Mouse (Mus musculus) MEL (cell line): Measurements from ENCODE around the gene Polr3h. TPM values are rescaled to one million over a fixed set of nuclear protein-coding genes. Genes with fewer than 3 reads are reported as not detected.
A peak's percentile ranks its signal among the peaks of the same experiment; 100 is the strongest.

ENCODE experiments used
- DNase-seq: peaks from one replicate; pipeline ENCODE4 v3.0.0; 2011; ENCODE audit warnings: low read depth, low spot score
- H3K27ac ChIP-seq: 2 replicates; pipeline ENCODE4 v1.5.1; 2012; ENCODE audit warnings: low read depth, mild to moderate bottlenecking, control low read depth, low read length, moderate library complexity; ENCODE audit not compliant: control insufficient read depth
- H3K27me3 ChIP-seq, 2 experiments: fragments of 150-350 bp in 1 of 2; sonication (generic) in 1 of 2; 2 replicates each; pipeline ENCODE4 v1.6.1; 2012; ENCODE audit warnings: low read length in 2 of 2, mild to moderate bottlenecking in 2 of 2, improper control_type of control experiment in 1 of 2, moderate library complexity in 1 of 2; ENCODE audit not compliant: insufficient read depth in 2 of 2, control insufficient read depth in 1 of 2
- H3K36me3 ChIP-seq, 2 experiments: 2 replicates each; pipeline ENCODE4 v1.6.1; 2012 to 2014; ENCODE audit warnings: low read length in 2 of 2, improper control_type of control experiment in 1 of 2, inconsistent platforms in 1 of 2, mild to moderate bottlenecking in 1 of 2; ENCODE audit not compliant: insufficient read depth in 2 of 2, control insufficient read depth in 1 of 2
- H3K4me1 ChIP-seq, 2 experiments: fragments of 150-350 bp in 1 of 2; sonication (generic) in 1 of 2; 2 replicates each; pipeline ENCODE4 v1.6.1; 2012; ENCODE audit warnings: low read length in 2 of 2, improper control_type of control experiment in 1 of 2, mild to moderate bottlenecking in 1 of 2; ENCODE audit not compliant: insufficient read depth in 2 of 2, control insufficient read depth in 1 of 2
- H3K4me3 ChIP-seq, 2 experiments: fragments of 150-350 bp in 1 of 2; sonication (generic) in 1 of 2; 2 replicates each; pipeline ENCODE4 v1.5.1; 2012; ENCODE audit warnings: low read depth in 2 of 2, low read length in 2 of 2, mild to moderate bottlenecking in 2 of 2, moderate library complexity in 2 of 2, control low read depth in 1 of 2, improper control_type of control experiment in 1 of 2; ENCODE audit not compliant: control insufficient read depth in 1 of 2, insufficient read depth in 1 of 2
- H3K79me2 ChIP-seq: 2 replicates; pipeline ENCODE4 v1.6.1; 2012; ENCODE audit warnings: mild to moderate bottlenecking, low read length, moderate library complexity; ENCODE audit not compliant: control insufficient read depth, poor library complexity, insufficient read depth
- H3K9ac ChIP-seq: 2 replicates; pipeline ENCODE4 v1.6.1; 2012; ENCODE audit warnings: low read depth, mild to moderate bottlenecking, control low read depth, low read length, moderate library complexity; ENCODE audit not compliant: control insufficient read depth, poor library complexity, severe bottlenecking
- H3K9me3 ChIP-seq: fragments of 150-350 bp; sonication (generic); replicated peaks from 2 replicates; pipeline ENCODE4 v1.6.1; 2012; ENCODE audit warnings: mild to moderate bottlenecking, low read length, improper control_type of control experiment, moderate library complexity; ENCODE audit not compliant: insufficient read depth
- BHLHE40 ChIP-seq: IDR thresholded peaks from 2 replicates; pipeline ENCODE4 v1.6.1; 2012; ENCODE audit warnings: low read depth, mild to moderate bottlenecking, inconsistent platforms, low read length, improper control_type of control experiment, borderline replicate concordance
- CHD1 ChIP-seq: IDR thresholded peaks from 2 replicates; pipeline ENCODE4 v1.6.1; 2012; ENCODE audit warnings: low read depth, mild to moderate bottlenecking, inconsistent platforms, low read length, improper control_type of control experiment
- CHD2 ChIP-seq: IDR thresholded peaks from 2 replicates; pipeline ENCODE4 v1.6.1; 2011; ENCODE audit warnings: low read length, improper control_type of control experiment
- CTCF ChIP-seq, 3 experiments: IDR thresholded peaks in 2 of 3; conservative IDR thresholded peaks in 1 of 3; 2 replicates each; pipeline ENCODE4 v1.5.1; 2011 to 2012; ENCODE audit warnings: low read length in 3 of 3, low read depth in 2 of 3, mild to moderate bottlenecking in 2 of 3, improper control_type of control experiment in 1 of 3, inconsistent platforms in 1 of 3, mixed read lengths in 1 of 3, moderate library complexity in 1 of 3; ENCODE audit not compliant: control insufficient read depth in 1 of 3, insufficient read depth in 1 of 3, poor library complexity in 1 of 3, severe bottlenecking in 1 of 3
- E2F4 ChIP-seq: IDR thresholded peaks from 2 replicates; pipeline ENCODE4 v1.6.1; 2011; ENCODE audit warnings: low read depth, low read length, improper control_type of control experiment, borderline replicate concordance
- ELF1 ChIP-seq: IDR thresholded peaks from 2 replicates; pipeline ENCODE4 v1.6.1; 2014; ENCODE audit warnings: low read depth, mild to moderate bottlenecking, inconsistent platforms, low read length, improper control_type of control experiment, moderate library complexity
- EP300 ChIP-seq, 2 experiments: IDR thresholded peaks; 2 replicates each; pipeline ENCODE4 v1.6.1; 2011; ENCODE audit warnings: improper control_type of control experiment in 2 of 2, low read length in 2 of 2, low read depth in 1 of 2, mild to moderate bottlenecking in 1 of 2
- ETS1 ChIP-seq: IDR thresholded peaks from 2 replicates; pipeline ENCODE4 v1.6.1; 2012; ENCODE audit warnings: low read depth, mild to moderate bottlenecking, inconsistent platforms, low read length, improper control_type of control experiment, moderate library complexity
- GABPA ChIP-seq: IDR thresholded peaks from 2 replicates; pipeline ENCODE4 v1.6.1; 2012; ENCODE audit warnings: low read depth, mild to moderate bottlenecking, inconsistent platforms, low read length, improper control_type of control experiment, moderate library complexity
- GATA1 ChIP-seq: IDR thresholded peaks from 2 replicates; pipeline ENCODE4 v1.6.1; 2011; ENCODE audit warnings: low read depth, low read length, improper control_type of control experiment
- HCFC1 ChIP-seq: IDR thresholded peaks from 2 replicates; pipeline ENCODE4 v1.6.1; 2012; ENCODE audit warnings: low read depth, mild to moderate bottlenecking, inconsistent platforms, low read length, improper control_type of control experiment, moderate library complexity
- JUND ChIP-seq: IDR thresholded peaks from 2 replicates; pipeline ENCODE4 v1.6.1; 2011; ENCODE audit warnings: low read depth, mild to moderate bottlenecking, improper control_type of control experiment, low read length
- KAT2A ChIP-seq: conservative IDR thresholded peaks from 2 replicates; pipeline ENCODE4 v1.6.1; 2012; ENCODE audit warnings: low read depth, low read length, improper control_type of control experiment, inconsistent platforms
- MAFK ChIP-seq: IDR thresholded peaks from 2 replicates; pipeline ENCODE4 v1.6.1; 2011; ENCODE audit warnings: low read depth, mild to moderate bottlenecking, low read length, improper control_type of control experiment, borderline replicate concordance
- MAX ChIP-seq: IDR thresholded peaks from 2 replicates; pipeline ENCODE4 v1.6.1; 2011; ENCODE audit warnings: low read length, improper control_type of control experiment
- MAZ ChIP-seq: IDR thresholded peaks from 2 replicates; pipeline ENCODE4 v1.6.1; 2012; ENCODE audit warnings: low read depth, mild to moderate bottlenecking, inconsistent platforms, low read length, improper control_type of control experiment
- MEF2A ChIP-seq: IDR thresholded peaks from 2 replicates; pipeline ENCODE4 v1.6.1; 2014; ENCODE audit warnings: low read depth, mild to moderate bottlenecking, inconsistent platforms, low read length, improper control_type of control experiment; ENCODE audit not compliant: poor library complexity, insufficient replicate concordance, severe bottlenecking; ENCODE audit errors: extremely low read depth
- MYB ChIP-seq: IDR thresholded peaks from 2 replicates; pipeline ENCODE4 v1.6.1; 2011; ENCODE audit warnings: mild to moderate bottlenecking, low read depth, low read length, improper control_type of control experiment
- NELFE ChIP-seq: IDR thresholded peaks from 2 replicates; pipeline ENCODE4 v1.6.1; 2011; ENCODE audit warnings: low read depth, low read length, improper control_type of control experiment
- NRF1 ChIP-seq: IDR thresholded peaks from 2 replicates; pipeline ENCODE4 v1.6.1; 2014; ENCODE audit warnings: low read depth, mild to moderate bottlenecking, inconsistent platforms, low read length, improper control_type of control experiment, moderate library complexity; ENCODE audit not compliant: poor library complexity, insufficient read depth, severe bottlenecking
- POLR2A ChIP-seq, 2 experiments: IDR thresholded peaks; 2 replicates each; pipeline ENCODE4 v1.6.1; 2011 to 2012; ENCODE audit warnings: low read length in 2 of 2, mild to moderate bottlenecking in 2 of 2, control low read depth in 1 of 2, improper control_type of control experiment in 1 of 2, low read depth in 1 of 2, moderate library complexity in 1 of 2; ENCODE audit not compliant: control insufficient read depth in 1 of 2, insufficient read depth in 1 of 2, poor library complexity in 1 of 2
- RAD21 ChIP-seq: IDR thresholded peaks from 2 replicates; pipeline ENCODE4 v1.6.1; 2011; ENCODE audit warnings: mild to moderate bottlenecking, low read depth, low read length, improper control_type of control experiment
- RCOR1 ChIP-seq: IDR thresholded peaks from 2 replicates; pipeline ENCODE4 v1.6.1; 2012; ENCODE audit warnings: low read depth, mild to moderate bottlenecking, inconsistent platforms, low read length, improper control_type of control experiment
- SIN3A ChIP-seq: IDR thresholded peaks from 2 replicates; pipeline ENCODE4 v1.6.1; 2012; ENCODE audit warnings: low read length, improper control_type of control experiment, inconsistent platforms
- SMC3 ChIP-seq: IDR thresholded peaks from 2 replicates; pipeline ENCODE4 v1.6.1; 2011; ENCODE audit warnings: low read depth, low read length, improper control_type of control experiment
- TAL1 ChIP-seq: IDR thresholded peaks from 2 replicates; pipeline ENCODE4 v1.6.1; 2012; ENCODE audit warnings: mild to moderate bottlenecking, inconsistent platforms, low read length, moderate library complexity, mixed read lengths
- TCF12 ChIP-seq: IDR thresholded peaks from 2 replicates; pipeline ENCODE4 v1.6.1; 2014; ENCODE audit warnings: low read depth, mild to moderate bottlenecking, inconsistent platforms, low read length, improper control_type of control experiment, moderate library complexity
- UBTF ChIP-seq: IDR thresholded peaks from 2 replicates; pipeline ENCODE4 v1.6.1; 2012; ENCODE audit warnings: low read depth, mild to moderate bottlenecking, inconsistent platforms, low read length, improper control_type of control experiment, moderate library complexity, borderline replicate concordance; ENCODE audit not compliant: insufficient read depth
- USF1 ChIP-seq: IDR thresholded peaks from 2 replicates; pipeline ENCODE4 v1.6.1; 2014; ENCODE audit warnings: low read depth, mild to moderate bottlenecking, inconsistent platforms, low read length, improper control_type of control experiment, moderate library complexity
- ZKSCAN1 ChIP-seq: IDR thresholded peaks from 2 replicates; pipeline ENCODE4 v1.6.1; 2012; ENCODE audit warnings: low read depth, mild to moderate bottlenecking, inconsistent platforms, low read length, improper control_type of control experiment, moderate library complexity
- ZNF384 ChIP-seq: IDR thresholded peaks from 2 replicates; pipeline ENCODE4 v1.6.1; 2012; ENCODE audit warnings: low read depth, mild to moderate bottlenecking, inconsistent platforms, low read length, improper control_type of control experiment
- polyA plus RNA-seq, 2 experiments: library from polyadenylated mRNA; stranded (reverse) in 1 of 2; unstranded in 1 of 2; fragments of >175 nt in 1 of 2; fragments of >200 nt in 1 of 2; gene quantifications; 2 replicates each; pipeline versions ENCODE4 v1.2.1 to v1.2.4; 2012; ENCODE audit warnings: low replicate concordance in 2 of 2, low read depth in 1 of 2; ENCODE audit not compliant: insufficient read length in 2 of 2, insufficient read depth in 1 of 2, missing spikeins in 1 of 2
- total RNA-seq: library from RNA; depleted of rRNA; stranded (reverse); fragments of 300-350 nt; gene quantifications from 2 replicates; pipeline ENCODE4 v1.2.3, GENCODE M21; 2012

Gene Polr3h
- total and polyA plus RNA-seq, 3 experiments = 109 to 304 TPM; not detected in 1

DNA sequence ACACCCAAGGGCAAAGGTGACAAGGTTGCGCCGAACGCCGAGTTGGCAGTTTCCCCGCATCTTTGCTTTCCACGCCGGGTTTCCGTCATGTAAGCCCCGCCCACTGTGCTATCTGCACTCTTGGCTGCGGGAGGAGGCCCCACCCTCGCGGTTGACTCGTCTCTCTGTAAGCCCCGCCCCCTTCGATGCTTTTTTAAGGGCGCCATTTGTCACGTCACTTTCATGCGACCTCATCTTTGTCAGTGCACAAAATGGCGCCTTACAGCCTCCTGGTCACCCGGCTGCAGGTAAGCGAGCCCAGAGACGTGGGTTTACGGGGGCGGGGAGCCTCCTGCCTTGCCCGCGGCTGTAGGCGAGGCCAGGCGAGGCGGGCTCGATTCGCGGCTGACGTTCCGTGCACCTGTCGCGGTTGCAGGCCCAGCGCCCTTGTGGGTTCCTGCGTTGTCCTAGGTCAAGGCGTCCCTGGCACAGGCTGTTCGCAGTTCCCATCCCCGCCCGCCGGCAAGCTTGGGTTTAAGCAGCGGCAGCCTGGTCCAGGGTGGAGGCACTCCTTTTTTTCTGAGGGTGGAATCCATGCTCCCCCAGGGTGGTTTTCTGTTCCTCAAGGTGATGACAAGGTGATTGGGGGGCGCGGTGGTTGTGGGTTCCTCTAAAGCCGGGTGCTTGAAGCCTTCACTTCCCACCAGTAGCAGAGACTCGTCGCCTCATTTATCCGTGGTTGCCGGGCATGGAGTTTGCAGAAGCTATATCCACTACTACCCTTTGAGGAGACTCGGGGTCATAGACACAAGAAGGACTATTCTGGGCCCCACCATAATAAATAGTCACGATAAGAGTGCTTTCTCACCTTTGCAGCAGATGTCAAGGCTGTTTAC, 53.5 kb downstream of the Polr3h start, which contains the start of gene Aco2 (continued):
- TF ChIP-seq NELFE (peak; percentile 73), TAL1 (no peak), ETS1 (peak; percentile 53; the same call in 1 of the 2 replicates), NRF1 (peak; percentile 24; the same call in 1 of the 2 replicates)
- TF ChIP-seq, all 39 proteins: peak for 16

- Histone ChIP-seq H3K9ac (peak within 1 kb of the TSS; percentile 91), H3K27me3 (no peaks in the 10 kb centered on the region), H3K27ac (peak within 1 kb of the TSS; percentile 99), H3K4me3 (peak within 1 kb of the TSS; percentile 75 to 96), H3K9me3 (no peaks in the 10 kb centered on the region), H3K4me1 (peaks cover 4 to 12% of the 10 kb centered on the region in 2 experiments), H3K79me2 (peaks cover 56% of the 10 kb centered on the region), H3K36me3 (peaks cover 15 to 27% of the 10 kb centered on the region in 2 experiments)
- peak; percentile 98 for DNase-seq
- TF ChIP-seq USF1 (no peak), JUND (no peak), MAZ (peak; percentile 92), CHD1 (0 out of 2 replicates have a peak, but pooled peaks have one; percentile 70), ZNF384 (no peak), CHD2 (peak; percentile 98), GABPA (no peak), HCFC1 (peak; percentile 89), E2F4 (no peak), TAL1 (no peak), SMC3 (no peak), EP300 (IDR thresholded peaks at IDR 0.05; ENCODE audit: low read depth in 1 of 2, low read length in 2 of 2) (peak in 1 of 2 experiments; percentile 26; a peak in 1 of 4 replicates), ELF1 (peak; percentile 78; the same call in 1 of the 2 replicates), POLR2A (IDR thresholded peaks at IDR 0.05; ENCODE audit: control insufficient read depth in 1 of 2, insufficient read depth in 1 of 2, low read depth in 1 of 2, low read length in 2 of 2, poor library complexity in 1 of 2) (peak; percentile 30 to 81; a peak in 2 of 4 replicates), GATA1 (no peak), TCF12 (no peak; the same call in 1 of the 2 replicates), CTCF (IDR thresholded peaks at IDR 0.05 in 2 of 3, conservative IDR thresholded peaks at IDR 0.05 in 1 of 3; ENCODE audit: control insufficient read depth in 1 of 3, insufficient read depth in 1 of 3, low read depth in 2 of 3, low read length in 3 of 3, poor library complexity in 1 of 3, severe bottlenecking in 1 of 3) (no peak), NELFE (peak; percentile 74), UBTF (no peak), ETS1 (no peak; the same call in 1 of the 2 replicates), BHLHE40 (no peak), MEF2A (no peak), MYB (no peak), MAX (peak; percentile 58), NRF1 (no peak), KAT2A (peak; percentile 78), RAD21 (no peak), MAFK (no peak), SIN3A (peak; percentile 82), ZKSCAN1 (no peak), RCOR1 (no peak)
These were observed 54.3 kb downstream of the Polr3h start, which contains the start of gene Phf5a for GRCm38 (mm10) chr15:81871604-81872261. TSS of gene Phf5a (minus strand) at chr15:81871911.
